Mouse (Mus musculus) liver, adult 2 months (tissue): ENCODE data around the gene Mrps2.

Experiments
- CTCF ChIP-seq: fragments of 200-500 bp; IDR thresholded peaks from 2 replicates; pipeline ENCODE4 v1.5.1; 2011; ENCODE audit warnings: low read depth, low read length, control low read depth
- POLR2A ChIP-seq: fragments of 200-500 bp; IDR thresholded peaks from 2 replicates; pipeline ENCODE4 v1.6.1; 2011; ENCODE audit warnings: low read length, control low read depth; ENCODE audit not compliant: insufficient read depth; ENCODE audit errors: extremely low read depth

- no peak for TF ChIP-seq POLR2A
- TF ChIP-seq CTCF, result no peak
Measured at GRCm38 (mm10) chr2:28495207-28495756, 27.4 kb downstream of the Mrps2 start.
